Mouse (Mus musculus): Measurements from ENCODE around the gene Zscan4-ps1. TPM values are rescaled to one million over a fixed set of nuclear protein-coding genes. Genes with fewer than 3 reads are reported as not detected.
"Not testable (repeated sequence)": the region's sequence is repeated elsewhere in the genome, so short reads cannot be mapped to it uniquely, and the experiment has no call there.

Zscan4-ps1 gene
- not detected for total RNA-seq (2021)

- DNase-seq; intact Hi-C loops (cut with DNase I): not testable (repeated sequence)
Observed at GRCm38 (mm10) chr7:11069591-11069990, at the start of gene Zscan4-ps1. TSS of gene Zscan4-ps1 (minus strand) at chr7:11069691.

Other genes with a start within 250 kb of the Zscan4-ps1 start
- gene Zscan4b, start 164.6 kb downstream of the Zscan4-ps1 start, total RNA-seq (2021), result not detected
- not detected for gene Zscan4c, start 63.9 kb downstream of the Zscan4-ps1 start, total RNA-seq (2021)
- gene Zscan4d, start 96.5 kb upstream of the Zscan4-ps1 start, total RNA-seq (2021), result not detected
- gene Zscan4e, start 241.0 kb upstream of the Zscan4-ps1 start, total RNA-seq (2021), result not detected

Data from heart, postnatal 10 days (tissue).